Mouse (Mus musculus): ENCODE results near the gene Slc50a1.

Slc50a1 gene

DNA sequence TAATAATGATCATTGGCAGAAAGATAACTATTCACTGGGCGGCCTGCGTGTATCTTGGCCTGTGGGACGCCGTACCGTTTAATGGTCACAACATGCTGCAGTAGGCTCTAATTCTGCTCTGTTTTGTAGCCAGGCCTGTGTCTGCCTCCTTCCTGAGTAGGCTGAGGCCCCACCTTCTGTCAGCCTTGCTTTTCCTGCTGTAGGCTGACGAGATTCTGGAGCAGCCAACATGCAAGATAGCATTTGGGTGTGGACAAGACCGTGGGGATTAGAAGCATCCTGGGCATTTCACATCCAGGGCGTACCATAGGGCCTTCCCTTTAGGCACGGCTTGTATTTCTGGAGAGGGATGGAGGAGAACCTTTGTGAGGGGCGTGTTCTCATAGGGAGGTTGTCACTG, 8.0 kb downstream of the Slc50a1 start:
- DNase-seq, result peak; percentile 57

DNA sequence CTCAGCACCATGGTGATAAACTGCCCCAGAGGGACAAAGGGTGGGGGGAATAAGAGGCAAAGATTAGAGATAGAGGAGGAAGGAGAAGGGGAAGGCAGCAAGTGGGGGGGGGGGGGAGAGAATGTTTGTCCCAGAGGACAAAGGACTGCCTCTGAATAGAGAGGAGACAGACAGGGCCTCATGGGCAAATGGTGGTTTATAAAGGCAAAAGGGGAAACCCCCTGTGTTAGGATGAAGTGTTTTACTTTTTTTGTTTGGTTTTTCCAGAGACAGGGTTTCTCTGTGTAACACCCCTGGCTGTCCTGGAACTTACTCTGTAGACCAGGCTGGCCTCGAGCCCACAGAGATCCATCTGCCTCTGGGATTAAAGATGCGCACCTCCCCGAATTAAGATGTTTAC, 10.2 kb downstream of the Slc50a1 start:
- DNase-seq, result no peak

DNA sequence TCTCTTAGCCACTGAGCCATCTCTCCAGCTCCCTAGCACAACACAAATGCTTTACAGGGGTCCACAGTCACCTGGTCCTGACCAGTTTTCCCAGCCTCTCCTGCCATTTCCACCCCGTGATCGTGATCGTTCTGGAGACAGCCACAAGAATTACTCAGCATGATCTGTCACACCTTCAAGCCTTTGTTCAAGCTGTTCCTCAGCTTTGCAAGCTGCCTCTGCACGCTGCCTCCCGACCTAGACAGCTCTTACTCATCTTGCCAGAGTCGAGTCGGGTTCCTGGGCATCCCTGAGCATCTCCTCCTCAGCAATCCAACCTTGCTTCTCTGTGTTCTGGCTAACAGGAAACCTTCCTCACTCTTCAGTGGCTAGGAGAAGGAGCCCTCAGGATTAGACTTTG, 11.3 kb downstream of the Slc50a1 start, which contains the start of gene Dpm3:
Dpm3 (plus strand) TSS at position 283 of the 400 bp plus-strand sequence.
- no peak for DNase-seq

DNA sequence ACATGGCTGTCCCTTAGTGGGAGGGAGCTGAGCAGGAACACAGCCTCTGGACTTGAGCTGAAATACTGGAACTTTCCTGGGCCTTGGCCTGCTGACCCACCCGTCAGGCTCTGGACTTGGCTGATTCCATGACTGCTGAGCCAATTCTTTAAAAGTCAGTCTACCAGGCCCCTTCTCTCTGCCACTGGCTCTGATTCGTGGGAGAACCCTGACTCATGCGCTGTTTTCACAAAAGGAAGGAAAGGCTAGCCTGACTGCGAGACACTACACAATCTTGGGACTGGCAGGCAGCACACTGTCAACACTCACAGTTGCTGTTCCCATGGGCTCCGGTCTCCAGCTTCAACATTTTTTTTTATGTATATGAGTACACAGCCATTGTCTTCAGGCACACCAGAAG, 14.2 kb downstream of the Slc50a1 start:
- no peak for DNase-seq

DNA sequence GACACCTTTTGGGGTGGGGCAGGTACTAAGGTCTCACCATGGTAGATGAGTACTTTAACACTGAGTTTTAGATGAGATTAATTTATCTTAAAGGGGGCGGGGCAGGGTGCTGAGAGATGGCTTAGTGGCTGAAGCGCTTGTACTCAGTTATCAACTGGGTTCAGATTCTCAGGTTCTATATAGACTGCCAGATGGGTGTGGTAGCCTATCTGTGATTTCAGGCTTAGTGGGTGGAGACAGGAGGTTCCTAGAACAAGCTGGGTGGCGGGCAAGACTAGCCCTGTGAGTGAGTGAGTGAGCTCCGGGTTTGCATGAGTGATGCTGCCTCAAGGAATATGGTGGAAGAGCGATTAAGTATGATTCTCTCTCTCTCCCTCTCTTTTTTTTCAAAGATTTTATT, 15.4 kb downstream of the Slc50a1 start:
- no peak for DNase-seq

DNA sequence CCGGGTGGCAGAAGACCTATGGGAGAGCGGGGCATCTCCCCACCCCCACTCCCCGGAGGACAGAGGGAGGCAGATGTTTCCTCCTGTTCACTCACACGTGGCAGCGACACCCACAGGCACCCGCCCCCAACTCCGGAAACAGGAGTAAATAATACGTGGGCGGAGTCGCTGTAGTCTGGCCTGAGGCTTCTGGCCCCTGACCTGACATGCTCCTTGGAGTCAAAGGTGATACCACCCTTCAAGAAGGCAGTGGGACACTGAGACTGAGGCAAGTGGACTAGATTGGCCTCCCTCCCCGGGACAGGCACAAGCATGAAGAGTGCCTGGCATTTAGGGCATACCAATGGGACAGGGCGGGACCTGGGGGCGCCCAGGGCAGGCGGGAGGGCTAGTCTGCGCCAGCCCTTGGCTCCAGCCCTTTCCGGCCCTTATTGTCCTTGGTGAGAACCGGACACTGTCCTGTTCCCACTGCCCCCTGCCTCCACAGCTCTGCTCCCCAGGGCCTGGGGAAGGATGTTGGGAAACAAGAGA, 18.9 kb downstream of the Slc50a1 start:
- peak; percentile 91 for DNase-seq

DNA sequence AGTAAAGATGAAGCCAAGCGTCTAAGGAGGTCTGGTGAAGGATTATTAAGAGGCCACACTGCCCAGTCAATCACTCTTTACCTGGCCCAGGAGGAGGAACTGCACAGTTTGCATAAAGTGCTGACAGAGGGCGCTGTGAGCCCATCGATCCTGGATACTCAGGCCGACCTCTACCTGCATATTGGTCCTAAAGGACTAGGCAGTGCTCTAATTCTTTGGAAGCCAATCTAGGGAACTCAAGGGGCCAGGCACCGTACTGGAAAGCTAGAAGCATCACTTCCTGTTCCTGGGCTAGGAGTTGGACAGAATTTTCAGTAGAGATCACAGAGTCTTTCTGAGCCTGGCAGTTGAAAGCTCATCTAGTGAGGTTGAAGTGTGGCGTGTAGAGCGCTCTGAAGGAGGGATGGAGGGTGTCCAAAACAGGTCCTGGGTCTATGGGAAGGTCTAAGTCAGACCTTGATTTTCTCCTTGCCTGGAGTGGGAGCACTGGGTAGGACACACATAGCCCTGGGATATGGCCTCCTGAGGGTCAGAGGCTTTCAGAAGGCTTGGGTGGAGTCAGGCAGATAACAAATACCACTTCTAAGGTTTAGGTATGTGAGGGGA, 19.8 kb downstream of the Slc50a1 start:
- DNase-seq, result peak; percentile 83

DNA sequence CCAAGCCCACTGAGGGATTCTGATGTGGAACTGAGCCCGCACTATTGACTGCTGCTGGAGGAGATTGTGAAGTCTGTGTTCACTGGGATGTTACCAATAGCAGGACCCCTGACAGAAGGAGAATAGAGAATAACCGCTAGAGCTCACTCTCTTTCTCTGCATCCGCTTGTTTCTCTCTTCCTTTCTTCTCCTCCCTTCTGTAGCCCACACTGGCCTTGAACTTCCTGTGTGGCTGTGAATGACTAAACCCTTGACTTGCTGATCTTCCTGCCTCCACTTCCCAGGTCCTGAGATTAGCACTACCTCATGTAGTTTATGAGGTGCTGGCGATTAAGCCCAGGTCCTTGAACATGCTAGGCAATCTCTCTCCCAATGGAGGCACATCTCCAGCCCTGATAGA, 22.9 kb downstream of the Slc50a1 start:
- no peak for DNase-seq

DNA sequence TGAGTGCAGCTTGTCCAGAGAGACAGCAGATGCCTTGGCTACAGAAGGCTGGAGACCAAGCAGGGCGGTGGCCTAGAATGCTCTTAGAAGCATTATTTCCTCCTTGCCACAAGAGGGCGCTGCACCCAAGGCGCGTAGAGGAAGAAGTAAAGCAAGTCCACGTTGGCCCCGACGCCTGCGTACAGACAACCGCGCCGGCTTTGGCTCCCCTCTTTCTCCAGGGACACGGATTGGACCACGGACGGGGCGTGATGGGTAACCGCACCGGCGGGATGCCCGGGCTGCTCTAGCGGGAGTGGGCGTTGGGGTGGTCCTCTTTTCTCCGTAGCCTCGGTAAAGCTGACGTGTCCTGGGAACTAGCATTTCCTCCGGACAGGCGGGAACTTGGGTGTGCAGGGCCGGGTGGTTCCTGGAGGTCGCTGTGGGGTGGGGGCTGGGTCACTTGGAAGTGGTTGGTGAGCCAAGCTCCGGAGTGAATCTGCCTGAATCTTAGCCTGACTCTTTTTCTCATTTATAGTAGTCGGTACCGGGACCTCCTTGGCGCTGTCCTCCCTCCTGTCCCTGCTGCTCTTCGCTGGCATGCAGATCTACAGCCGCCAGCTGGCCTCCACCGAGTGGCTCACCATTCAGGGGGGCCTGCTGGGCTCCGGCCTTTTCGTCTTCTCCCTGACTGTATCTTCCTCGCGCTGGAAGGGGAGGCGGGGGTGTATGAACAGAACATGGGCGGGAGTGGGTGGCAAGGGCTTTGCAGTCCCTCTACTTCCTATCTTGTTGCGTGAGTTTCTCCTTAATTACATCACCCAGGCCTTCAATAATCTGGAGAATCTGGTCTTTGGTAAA, 23.9 kb downstream of the Slc50a1 start, which contains the start of gene Trim46:
Trim46 (minus strand) TSS at position 49 of the 840 bp plus-strand sequence.
- DNase-seq, result peak; percentile 93

DNA sequence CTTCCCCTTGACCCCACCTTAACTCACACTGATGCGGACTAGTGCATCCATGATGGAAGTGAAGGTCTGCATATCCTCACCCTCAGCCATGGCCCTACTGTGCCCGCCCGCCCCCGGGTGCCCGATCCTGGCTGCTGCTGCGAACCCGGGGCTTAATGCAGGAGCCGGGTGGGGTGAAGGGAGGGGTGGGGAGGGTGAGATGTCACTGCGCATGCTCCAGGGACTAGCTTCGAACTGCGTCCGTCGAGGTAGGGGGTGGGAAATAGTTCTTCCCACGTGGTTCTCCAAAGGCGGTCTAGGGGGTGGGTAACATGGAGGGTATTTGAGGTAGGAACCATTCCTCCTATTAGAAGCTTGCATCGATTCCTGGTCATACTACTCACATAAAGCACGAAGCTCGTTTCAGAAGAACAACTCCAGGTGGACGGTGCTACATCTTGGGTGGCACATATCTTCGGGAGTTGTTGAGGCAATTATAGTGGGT, 24.6 kb downstream of the Slc50a1 start, which contains the start of gene Krtcap2:
Krtcap2 (plus strand) TSS at position 279 of the 484 bp plus-strand sequence.
- DNase-seq, result peak; percentile 41

DNA sequence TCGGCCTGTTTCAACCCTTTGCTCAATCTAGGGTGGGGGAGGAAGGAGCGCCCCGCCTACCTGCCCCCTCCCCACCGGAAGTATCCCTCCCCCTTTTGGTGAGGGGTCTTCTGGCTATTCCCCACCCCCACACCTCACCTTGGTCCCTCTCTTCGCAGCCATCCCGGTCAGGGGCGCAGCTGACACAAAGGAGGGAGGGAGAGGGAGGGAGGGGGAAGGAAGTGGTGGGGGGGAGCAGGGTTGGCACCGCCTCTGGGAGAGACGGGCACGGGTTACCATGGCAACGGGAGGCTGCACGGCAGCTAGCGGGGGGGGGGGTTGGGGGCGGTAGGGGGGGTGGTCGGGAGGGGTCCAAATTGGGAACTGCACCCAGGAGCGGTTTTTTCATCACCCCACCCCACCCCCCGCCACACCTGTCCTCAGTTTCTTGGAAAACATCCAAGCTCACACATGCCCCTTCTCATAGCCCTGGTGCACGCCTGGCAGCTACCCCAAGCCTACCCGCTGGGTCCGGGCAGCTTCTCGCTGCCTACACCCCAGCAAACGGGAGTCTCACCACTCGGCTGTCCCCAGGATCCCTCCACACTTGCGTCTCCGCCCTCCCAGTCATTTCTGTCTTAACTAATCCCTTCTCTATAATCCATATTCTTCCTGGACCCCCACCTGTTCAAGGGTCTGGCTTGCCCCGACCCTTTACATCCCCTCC, 25.2 kb downstream of the Slc50a1 start:
- DNase-seq, result peak; percentile 60

DNA sequence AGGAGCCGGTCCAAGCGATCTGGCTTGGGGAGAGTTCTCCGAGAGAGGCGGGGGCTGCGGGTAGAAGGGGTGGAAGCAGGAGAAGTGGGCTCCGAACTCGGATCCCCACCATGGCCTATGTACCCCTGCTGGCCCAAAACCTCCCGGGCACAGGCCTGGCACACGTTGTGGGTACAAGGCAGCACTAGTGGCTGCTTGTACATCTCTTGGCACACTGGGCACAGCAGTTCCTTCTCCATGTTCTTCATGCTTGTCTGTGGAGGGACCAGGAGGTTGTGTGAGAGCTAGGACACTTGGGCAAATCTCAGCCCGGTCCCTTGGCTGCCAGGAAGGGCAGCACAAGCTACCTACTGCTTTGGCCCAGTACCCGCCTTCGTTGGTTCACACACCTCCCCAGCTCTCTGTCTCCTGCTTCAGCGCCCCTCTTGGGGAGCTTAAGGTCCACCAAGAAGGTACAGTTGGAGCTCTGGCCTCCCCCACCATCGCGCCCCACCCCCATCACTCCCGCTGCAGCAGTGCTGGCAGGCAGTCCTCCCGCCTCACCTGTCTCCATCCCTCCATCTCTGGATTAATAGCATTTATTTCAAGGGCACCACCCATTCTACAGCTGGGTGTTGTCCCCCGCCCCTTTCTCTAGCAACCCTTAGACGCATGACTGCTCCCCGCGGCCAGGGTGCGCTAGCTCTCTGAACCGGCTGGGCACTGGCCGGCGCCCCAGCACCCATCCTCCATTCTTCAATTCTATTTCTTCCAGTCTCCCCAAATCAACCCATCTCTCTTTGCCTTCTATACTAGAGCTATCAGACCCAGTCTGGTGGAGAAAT, 26.0 kb downstream of the Slc50a1 start:
- DNase-seq, result peak; percentile 69

DNA sequence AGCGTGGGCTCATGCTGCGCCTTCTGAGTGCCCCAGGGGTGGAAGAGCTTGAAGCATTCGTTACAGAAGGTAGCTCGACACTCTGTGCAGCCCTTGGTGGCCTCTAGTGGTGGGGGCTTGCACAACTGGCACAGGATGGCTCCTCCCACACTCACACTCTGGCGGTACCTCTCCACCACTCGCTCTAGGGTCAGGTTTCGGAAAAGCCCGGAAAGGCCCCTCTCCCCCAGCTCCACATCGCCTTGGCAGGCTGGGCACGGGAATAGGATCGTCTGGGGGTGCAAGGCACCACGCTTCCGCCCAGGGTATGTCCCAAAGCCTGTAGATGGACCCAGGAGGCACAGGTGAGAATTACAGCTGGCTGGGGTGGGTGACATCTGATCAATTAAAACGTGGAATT, 26.8 kb downstream of the Slc50a1 start:
- DNase-seq, result peak; percentile 84

DNA sequence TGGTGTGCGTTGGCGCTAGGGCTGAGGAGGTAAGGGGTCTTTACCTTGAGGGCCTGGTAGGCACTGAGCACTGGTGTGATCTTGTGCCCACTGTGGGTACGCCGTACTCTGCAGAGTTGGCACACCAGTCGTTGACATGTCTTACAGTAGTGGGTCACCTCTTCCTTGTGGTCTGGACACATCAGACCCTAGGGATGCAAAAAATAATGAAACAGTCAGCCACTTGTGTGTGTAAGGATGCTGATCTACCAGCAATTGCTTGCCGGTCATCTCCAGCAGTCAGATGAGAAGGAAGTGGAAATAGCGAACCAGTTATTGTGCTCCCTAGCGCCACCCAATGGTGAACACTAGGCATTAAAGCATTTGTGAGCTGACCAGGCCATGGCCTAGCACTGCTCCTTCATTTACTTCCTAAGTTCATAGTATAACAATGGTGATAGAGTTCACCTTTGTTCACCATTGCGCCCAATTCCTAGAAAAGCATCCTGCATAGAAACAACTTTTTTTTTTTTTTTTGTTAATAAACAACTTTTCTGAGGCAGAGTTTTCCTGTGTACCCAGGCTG, 28.0 kb downstream of the Slc50a1 start:
- peak; percentile 86 for DNase-seq

DNA sequence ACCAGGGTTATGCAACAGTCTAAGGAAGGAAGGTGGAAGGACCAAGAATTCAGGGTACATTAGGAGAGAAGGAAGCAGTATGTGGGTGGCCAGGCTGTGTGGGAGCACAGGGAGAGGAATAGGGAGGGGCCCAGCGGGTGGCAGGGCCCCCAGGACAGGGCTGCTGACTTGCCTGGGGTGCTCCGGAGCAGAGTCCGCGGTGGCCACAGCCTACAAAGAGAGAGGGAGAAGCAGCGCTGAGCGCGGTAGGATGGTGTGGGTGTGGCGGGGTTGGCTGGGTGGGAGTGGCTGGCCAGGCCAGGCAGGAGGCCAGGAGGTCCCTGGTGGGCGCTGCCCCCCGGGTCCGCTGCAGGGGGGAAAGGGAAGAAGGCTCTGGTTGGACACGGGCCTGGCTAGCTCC, 31.9 kb downstream of the Slc50a1 start:
- DNase-seq, result no peak

DNA sequence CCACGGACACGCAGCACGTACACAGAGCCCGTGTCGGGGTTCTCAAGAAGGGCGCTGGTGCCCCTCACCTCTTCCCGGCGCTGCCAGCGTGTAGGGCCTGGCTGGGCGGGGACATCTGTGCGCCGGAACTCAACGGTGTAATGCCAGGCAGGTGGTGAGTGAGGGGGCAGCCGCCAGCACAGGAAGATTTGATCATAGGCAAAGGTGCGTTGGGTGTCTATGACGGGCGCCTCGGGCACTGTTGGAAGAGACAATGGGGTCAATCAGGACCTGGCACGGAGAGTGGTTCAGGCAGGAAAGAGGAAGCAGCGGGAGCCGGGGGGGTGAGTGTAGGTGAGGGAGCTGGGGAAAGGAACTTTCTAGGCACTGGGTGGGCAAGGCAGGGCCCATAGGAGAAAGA, 32.7 kb downstream of the Slc50a1 start:
- DNase-seq, result peak; percentile 11

DNA sequence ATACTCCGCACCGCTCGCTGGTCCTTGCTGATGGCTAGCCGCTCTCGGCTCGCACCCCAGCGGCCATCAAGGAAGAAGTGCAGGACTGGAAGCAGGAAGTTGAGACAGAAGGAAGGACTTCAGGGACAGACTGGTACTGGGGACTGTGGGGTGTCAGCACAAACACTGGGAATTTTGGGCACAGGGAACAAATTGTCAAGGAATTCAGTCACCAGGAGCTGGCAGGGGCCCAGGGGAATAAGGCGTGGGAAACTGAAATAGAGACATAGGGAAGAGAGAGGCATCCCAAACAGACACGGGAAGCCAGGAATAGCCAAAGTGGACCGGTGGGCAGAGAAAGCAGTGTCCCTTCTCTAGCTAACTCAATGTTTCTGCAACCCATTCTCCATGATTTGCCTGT, 33.9 kb downstream of the Slc50a1 start:
- no peak for DNase-seq

DNA sequence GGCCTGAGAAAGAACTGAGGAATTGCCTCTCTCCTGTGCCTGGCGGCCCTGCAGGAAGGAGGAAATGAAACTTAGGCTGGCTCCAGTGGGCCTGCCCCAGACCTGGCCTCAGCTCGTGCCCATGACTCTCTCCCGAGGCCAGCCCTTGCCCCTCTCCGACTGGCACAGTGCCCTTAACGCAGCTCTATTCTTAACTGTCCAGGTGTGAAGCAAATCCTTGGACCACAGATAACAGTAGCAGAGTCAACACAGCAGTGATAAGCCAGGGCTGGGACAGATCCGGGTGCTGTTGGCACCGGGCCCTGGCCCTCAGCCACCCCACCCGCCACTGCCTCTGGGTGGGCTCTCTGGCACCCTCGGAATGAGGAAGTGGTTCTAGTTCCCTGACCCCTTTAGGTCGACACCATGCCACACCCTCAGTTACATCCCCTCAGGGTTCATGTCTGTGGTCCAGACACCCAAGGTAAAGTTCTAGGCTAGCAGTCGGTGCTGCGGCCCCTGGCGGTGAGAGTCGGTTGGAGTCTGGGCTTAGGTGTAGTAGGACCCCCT, 36.7 kb downstream of the Slc50a1 start:
- peak; percentile 66 for DNase-seq

DNA sequence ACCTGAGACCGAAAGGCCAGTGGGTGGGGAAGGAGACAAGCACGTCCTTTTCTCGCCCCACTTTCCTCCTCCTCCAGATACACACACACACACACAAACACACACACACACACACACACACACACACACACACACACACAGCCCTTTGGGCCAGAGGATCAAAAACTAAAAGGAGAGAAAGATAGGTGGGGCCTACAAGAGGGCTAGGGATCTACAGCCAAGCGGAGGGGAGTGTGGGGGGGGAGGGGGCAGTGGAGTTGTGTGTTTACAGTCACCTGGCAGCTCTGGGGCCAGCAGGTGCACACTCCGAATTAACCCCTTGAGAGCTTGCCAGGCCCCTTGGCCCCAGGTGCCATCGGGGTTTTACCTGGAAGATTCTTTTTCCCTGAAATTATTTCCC, 37.8 kb downstream of the Slc50a1 start:
- peak; percentile 70 for DNase-seq

DNA sequence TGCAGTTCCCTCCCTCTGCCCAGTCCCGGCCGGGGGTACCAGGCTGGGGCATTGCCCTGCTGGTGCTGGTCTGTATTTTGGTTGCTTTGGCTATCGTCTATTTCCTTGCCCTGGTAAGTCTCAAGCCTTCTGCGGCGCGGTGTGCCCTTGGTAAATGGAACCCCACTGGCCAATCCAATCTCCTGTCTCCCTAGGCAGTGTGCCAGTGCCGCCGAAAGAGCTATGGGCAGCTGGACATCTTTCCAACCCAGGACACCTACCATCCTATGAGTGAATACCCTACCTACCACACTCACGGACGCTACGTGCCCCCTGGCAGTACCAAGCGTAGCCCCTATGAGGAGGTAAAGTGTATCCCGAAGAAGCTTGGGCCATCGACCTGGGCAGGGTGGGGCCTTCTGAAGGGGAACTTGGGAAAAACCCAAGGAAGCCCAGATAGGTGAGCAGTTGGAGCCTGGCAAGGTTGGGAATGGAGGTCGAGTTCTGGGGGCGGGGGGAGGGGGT, 38.5 kb downstream of the Slc50a1 start:
- DNase-seq, result no peak

DNA sequence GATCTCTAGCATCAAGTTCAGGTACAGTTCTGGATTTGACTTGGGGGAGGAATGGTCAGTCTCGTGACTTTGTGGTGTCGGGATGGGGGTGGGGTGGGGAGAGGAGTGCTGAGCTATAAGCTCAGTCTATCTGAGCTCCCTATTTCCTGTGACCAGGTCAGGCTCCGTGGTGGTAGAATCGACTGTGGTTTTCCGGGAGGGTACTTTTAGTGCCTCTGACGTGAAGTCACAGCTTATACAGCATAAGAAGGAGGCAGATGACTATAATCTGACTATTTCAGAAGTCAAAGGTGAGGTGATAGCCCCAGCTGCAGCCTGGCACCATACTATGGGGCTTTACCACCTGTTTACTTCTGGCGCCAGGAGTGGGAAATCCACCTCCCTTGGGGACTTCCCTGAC, 39.0 kb downstream of the Slc50a1 start:
- DNase-seq, result no peak
